Mouse (Mus musculus): ENCODE results near the gene Ttk. TPM values are rescaled to one million over a fixed set of nuclear protein-coding genes. Genes with fewer than 3 reads are reported as not detected.

Gene Ttk
- polyA plus RNA-seq, 1 experiment from 2014 or later: 15.9 TPM

DNA sequence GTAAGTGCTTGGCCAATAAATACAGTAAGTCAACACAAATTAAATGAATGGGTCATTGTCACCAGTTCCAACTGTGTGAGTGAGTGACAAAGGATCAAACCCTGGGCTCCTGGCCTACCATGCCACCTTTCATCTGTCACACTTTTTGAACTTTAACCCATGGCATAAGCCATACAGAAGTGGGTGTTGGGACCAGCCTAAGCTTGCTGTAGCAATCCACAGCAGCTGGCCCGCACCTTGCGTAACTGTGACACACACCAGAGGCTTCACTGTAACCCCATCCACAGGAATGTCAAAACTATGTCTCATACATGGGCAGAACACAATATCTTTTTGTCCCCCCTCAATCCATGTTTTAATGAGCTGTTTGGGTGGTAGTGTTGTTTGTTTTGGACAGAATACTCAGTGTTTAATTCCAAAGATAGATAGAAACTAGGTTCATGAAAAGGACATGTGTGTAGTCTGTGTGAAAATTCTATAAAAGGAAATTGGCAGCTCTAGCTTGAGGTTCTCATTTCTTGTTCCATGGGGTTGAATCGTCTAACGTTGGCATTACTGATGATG lies 59.4 kb downstream of the Ttk start:
- no peak for TF ChIP-seq CTCF (IDR thresholded peaks at IDR 0.05)
- in situ Hi-C loops (cut with MboI; ENCODE audit: low pct_unique_long_range_greater_than_20kb): no loop called here
- CTCF ChIA-PET: interaction anchor here (1.1 to 1.2 kb wide), 2 partner anchors 11 to 48 kb away, joined by 3 read pairs; no protein-coding TSS in a partner anchor

DNA sequence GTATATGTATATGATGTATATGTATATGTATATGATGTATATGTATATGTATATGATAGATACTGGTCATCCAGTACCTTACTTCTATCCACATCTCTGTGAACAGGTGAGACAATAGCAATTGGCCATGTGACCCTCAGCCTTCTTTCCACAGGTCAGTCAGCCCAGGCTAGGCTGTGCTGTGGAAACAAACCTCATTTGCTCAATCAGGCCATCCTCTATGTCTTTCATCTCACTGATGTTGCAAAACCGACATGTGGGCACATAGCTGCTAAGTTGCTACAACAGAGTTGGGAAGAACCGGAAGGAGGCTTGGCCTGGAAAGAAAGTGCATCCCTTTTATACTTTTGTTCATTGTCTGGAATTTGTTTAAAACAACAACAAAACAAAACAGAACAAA lies 67.6 kb downstream of the Ttk start:
- ChIA-PET POLR2A (no interaction called here), CTCF (no interaction called here)
- no peak for TF ChIP-seq CTCF (IDR thresholded peaks at IDR 0.05)
- no peaks in the 10 kb centered on the region for H3K27me3 ChIP-seq
- ATAC-seq: no peak
- DNase-seq (ENCODE audit: low read depth, low spot score): no peak
- in situ Hi-C loops (cut with MboI; ENCODE audit: low pct_unique_long_range_greater_than_20kb): loop anchor here (5.0 kb wide), 1 partner anchor 90 kb away; no protein-coding TSS in a partner anchor

More for the DNA sequence above, 59.4 kb downstream of the Ttk start:
- POLR2A ChIA-PET: no interaction called here
- no peaks in the 10 kb centered on the region for H3K27me3 ChIP-seq
- peak; percentile 19 for DNase-seq (ENCODE audit: low read depth, low spot score)
- peak; percentile 92 for ATAC-seq

DNA sequence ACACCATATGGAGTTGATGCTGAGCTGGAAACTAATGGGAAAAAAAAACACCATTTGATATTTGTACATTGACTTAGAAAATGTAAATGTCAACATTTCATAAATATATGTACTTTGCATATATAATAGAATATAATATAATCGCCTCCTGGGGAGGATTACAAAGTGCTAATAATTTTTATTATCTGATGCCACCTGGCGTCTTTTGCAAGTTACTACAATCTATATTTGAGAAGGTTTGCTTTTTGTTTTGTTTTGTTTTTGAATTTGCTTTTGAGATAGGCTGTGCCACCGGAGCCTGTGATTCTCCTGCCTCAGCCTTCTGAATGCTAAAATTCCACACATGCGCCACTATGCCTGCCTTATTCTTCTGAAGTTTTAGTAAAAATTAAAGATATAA lies 71.3 kb downstream of the Ttk start:
- CTCF ChIA-PET: interaction anchor here (0.9 to 1.9 kb wide), 5 partner anchors 12 to 186 kb away, joined by 3 to 11 read pairs (median 3); no protein-coding TSS in a partner anchor
- peaks cover 14% of the 10 kb centered on the region for H3K27me3 ChIP-seq
- in situ Hi-C loops (cut with MboI; ENCODE audit: low pct_unique_long_range_greater_than_20kb): no loop called here
- no peak for ATAC-seq
- peak; percentile 45 for TF ChIP-seq CTCF (IDR thresholded peaks at IDR 0.05)
- DNase-seq (ENCODE audit: low read depth, low spot score): no peak
- POLR2A ChIA-PET: interaction anchor here (1.0 kb wide), 1 partner anchor 98 kb away, joined by 3 read pairs; no protein-coding TSS in a partner anchor

DNA sequence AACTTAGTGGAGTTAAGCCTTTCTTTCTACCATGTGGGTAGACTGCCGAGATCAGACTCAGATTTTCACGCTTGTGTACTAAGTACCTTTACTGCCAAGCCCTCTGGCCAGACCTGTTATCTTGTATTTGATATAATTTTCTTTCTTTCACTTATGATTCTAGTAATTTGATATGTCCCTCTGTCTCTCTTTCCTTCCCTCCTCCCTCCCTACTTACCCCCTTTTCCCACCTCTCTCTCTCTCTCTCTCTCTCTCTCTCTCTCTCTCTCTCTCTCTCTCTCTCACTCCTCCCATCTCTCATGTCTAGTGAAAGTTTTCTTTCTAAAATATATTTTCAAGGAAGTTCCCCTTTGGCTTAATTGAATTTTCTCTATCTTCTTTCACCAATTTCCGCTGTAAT lies 72.5 kb downstream of the Ttk start:
- no peak for TF ChIP-seq CTCF (IDR thresholded peaks at IDR 0.05)
- H3K27me3 ChIP-seq: peaks cover 14% of the 10 kb centered on the region
- in situ Hi-C loops (cut with MboI; ENCODE audit: low pct_unique_long_range_greater_than_20kb): no loop called here
- ChIA-PET POLR2A (no interaction called here), CTCF (no interaction called here)
- ATAC-seq (no peak), DNase-seq (ENCODE audit: low read depth, low spot score) (no peak)

DNA sequence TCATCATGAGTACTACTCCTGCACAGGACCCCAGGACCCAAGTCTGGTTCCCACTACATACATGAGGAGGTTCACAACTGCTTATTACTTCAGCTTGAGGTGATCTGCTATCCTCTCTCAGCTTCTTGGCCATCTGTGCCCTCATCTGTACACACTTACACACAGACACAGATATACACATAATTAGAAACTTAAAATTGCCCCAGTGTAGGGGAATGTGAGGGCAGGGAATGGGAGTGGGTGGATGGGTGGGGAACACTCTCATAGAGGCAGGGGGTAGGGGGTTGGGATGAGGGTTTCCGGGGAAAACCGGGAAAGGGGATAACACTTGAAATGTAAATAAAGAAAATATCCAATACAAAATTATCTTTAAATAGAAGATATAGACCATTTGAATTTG lies 75.3 kb downstream of the Ttk start:
- ATAC-seq: no peak
- no peak for TF ChIP-seq CTCF (IDR thresholded peaks at IDR 0.05)
- CTCF ChIA-PET: interaction anchor here (1.0 kb wide), 1 partner anchor 102 kb away, joined by 4 read pairs; no protein-coding TSS in a partner anchor
- DNase-seq (ENCODE audit: low read depth, low spot score): no peak
- H3K27me3 ChIP-seq: peaks cover 14% of the 10 kb centered on the region
- POLR2A ChIA-PET: no interaction called here
- in situ Hi-C loops (cut with MboI; ENCODE audit: low pct_unique_long_range_greater_than_20kb): no loop called here

DNA sequence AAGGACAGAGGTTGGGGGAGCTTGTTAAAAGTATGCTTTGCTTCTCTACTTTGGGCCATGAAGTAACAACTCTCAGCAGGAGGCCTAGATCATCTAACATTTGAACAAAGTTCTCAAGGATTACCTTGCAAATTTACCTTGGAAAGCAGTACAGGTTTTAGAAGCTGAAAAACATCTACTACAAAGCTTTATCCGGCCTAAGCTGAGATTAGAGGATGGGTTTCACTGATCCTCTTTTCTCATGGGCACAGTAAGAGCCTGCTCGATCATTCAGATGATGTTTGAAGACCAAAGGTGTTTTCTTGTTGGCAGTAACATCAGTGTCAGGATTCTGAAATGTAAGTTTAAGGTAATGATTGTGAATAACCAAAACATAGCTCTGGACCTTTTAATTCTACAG lies 76.4 kb downstream of the Ttk start:
- TF ChIP-seq CTCF (IDR thresholded peaks at IDR 0.05): no peak
- DNase-seq (ENCODE audit: low read depth, low spot score): no peak
- in situ Hi-C loops (cut with MboI; ENCODE audit: low pct_unique_long_range_greater_than_20kb): no loop called here
- peaks cover 14% of the 10 kb centered on the region for H3K27me3 ChIP-seq
- POLR2A ChIA-PET: no interaction called here
- CTCF ChIA-PET: no interaction called here
- ATAC-seq: no peak

Other genes starting within 250 kb of the Ttk start
- gene Elovl4, start 28.4 kb upstream of the Ttk start, polyA plus RNA-seq (2021): 3.2 TPM
- 35.8 TPM for gene Bckdhb, start 90.5 kb downstream of the Ttk start, polyA plus RNA-seq (2021)